Mouse (Mus musculus) heart, postnatal 0 days (tissue): Measurements from ENCODE around the gene Wbp1l.

Experiments
- CTCF ChIP-seq: IDR thresholded peaks from 2 replicates; pipeline ENCODE4 v1.5.1; 2016; ENCODE audit warnings: antibody characterized with exemption, control low read depth, low read depth
- EP300 ChIP-seq: IDR thresholded peaks from 2 replicates; pipeline ENCODE4 v1.6.1; 2016; ENCODE audit warnings: antibody characterized with exemption, low read depth

- no peak; the same call in 1 of the 2 replicates for TF ChIP-seq CTCF
- no peak for TF ChIP-seq EP300
These were observed 6.0 kb upstream of the Wbp1l start for GRCm38 (mm10) chr19:46592751-46593439.
